18 mouse cellular contexts compared by ENCODE assay signal in the genomic region with DNA sequence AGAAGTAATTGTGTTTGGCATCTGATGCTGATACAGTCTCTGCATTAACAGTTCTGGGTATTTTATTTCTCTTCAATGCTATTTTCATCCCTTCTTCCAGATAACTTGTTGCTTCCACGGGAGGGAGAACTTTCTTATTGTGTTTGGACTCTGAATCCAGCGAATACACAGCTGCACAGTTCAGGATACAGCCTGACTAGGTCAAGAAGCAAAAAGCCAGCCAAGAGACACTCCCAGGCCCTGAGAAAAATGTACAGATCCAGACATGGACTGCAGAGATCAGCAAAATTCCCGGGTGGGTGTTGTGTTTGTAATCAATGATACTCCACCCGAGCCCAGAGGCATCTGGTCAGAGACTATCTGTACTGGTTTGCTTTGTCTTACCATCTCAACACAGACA. TPM values are rescaled to one million over a fixed set of nuclear protein-coding genes. Genes with fewer than 3 reads are reported as not detected.
DNase-seq lines count a peak whose midpoint lies in the region; ATAC-seq and TF ChIP-seq lines count a peak whose summit lies in the region.
"Had no signal": no experiment of that assay in that cellular context is flagged by ENCODE, and none has a peak within 500 bp of the region (broad histone marks: within the 10 kb centered on the region; RNA-seq: fewer than 3 reads in every experiment).

No protein-coding gene starts in this region.

- no peak for DNase-seq in heart, adult 8-10 months (ENCODE audit: low spot score)
- DNase-seq in kidney, postnatal 0 days (ENCODE audit: low spot score) = peak; percentile 72
- no peak for DNase-seq in kidney, adult 8-10 months
- DNase-seq in B cell, adult 2 months = no peak
- no peak for DNase-seq in gastrocnemius, postnatal 10 days
- DNase-seq: cerebellum, adult 8-10 months; forebrain, postnatal 0 days; lung, postnatal 14 days; retina, postnatal 1 day; right cerebral cortex, postnatal 4 days had no signal

- peak overlapping the region; percentile 19 for H3K4me3 ChIP-seq in heart, embryonic 11.5 days (ENCODE audit: low read depth, low read length)
- no peak overlapping the region for H3K4me3 ChIP-seq in kidney, postnatal 0 days (replicated peaks; ENCODE audit: low read depth, low read length)
- peak overlapping the region; percentile 11; the same call in 1 of the 2 replicates for H3K4me3 ChIP-seq in embryonic fibroblast, embryonic 13.5 days (ENCODE audit: insufficient read depth, low read length)
- H3K4me3 ChIP-seq in intestine, postnatal 0 days (ENCODE audit: low read depth, low read length) = no peak overlapping the region
- H3K4me3 ChIP-seq: embryonic facial prominence, embryonic 12.5 days; liver, embryonic 15.5 days had no signal

- H3K27ac ChIP-seq in heart, embryonic 11.5 days (ENCODE audit: low read depth, low read length) = peak overlapping the region; percentile 42
- H3K27ac ChIP-seq in kidney, postnatal 0 days = peak overlapping the region; percentile 9; the same call in 1 of the 2 replicates
- H3K27ac ChIP-seq in embryonic fibroblast, embryonic 13.5 days (ENCODE audit: insufficient read depth, low read length) = peak overlapping the region; percentile 46; the same call in 1 of the 2 replicates
- H3K27ac ChIP-seq in intestine, postnatal 0 days (ENCODE audit: low read depth, low read length) = peak overlapping the region; percentile 41; the same call in 1 of the 2 replicates
- H3K27ac ChIP-seq: embryonic facial prominence, embryonic 12.5 days; liver, embryonic 15.5 days had no signal

- no peaks in the 10 kb centered on the region for H3K9me3 ChIP-seq in heart, embryonic 11.5 days (replicated peaks; ENCODE audit: control insufficient read depth, low read length)
- H3K9me3 ChIP-seq in kidney, postnatal 0 days (replicated peaks; ENCODE audit: low read length) = no peaks in the 10 kb centered on the region
- no peaks in the 10 kb centered on the region for H3K9me3 ChIP-seq in intestine, postnatal 0 days (ENCODE audit: control insufficient read depth)
- H3K9me3 ChIP-seq: embryonic facial prominence, embryonic 12.5 days; liver, embryonic 15.5 days had no signal

- no peaks in the 10 kb centered on the region for H3K27me3 ChIP-seq in heart, embryonic 11.5 days (ENCODE audit: control insufficient read depth, insufficient read depth, low read length)
- H3K27me3 ChIP-seq in kidney, postnatal 0 days (ENCODE audit: insufficient read depth, low read length) = no peaks in the 10 kb centered on the region
- no peaks in the 10 kb centered on the region for H3K27me3 ChIP-seq in intestine, postnatal 0 days (replicated peaks; ENCODE audit: control insufficient read depth, insufficient read depth, low read length)
- H3K27me3 ChIP-seq: embryonic facial prominence, embryonic 12.5 days had no signal

- peaks cover 47% of the 10 kb centered on the region for H3K4me1 ChIP-seq in heart, embryonic 11.5 days (ENCODE audit: control insufficient read depth, insufficient read depth, low read length)
- H3K4me1 ChIP-seq in kidney, postnatal 0 days (replicated peaks; ENCODE audit: insufficient read depth, low read length) = peaks cover 13% of the 10 kb centered on the region; the same call in 1 of the 2 replicates
- peaks cover 9% of the 10 kb centered on the region for H3K4me1 ChIP-seq in embryonic fibroblast, embryonic 13.5 days (ENCODE audit: control insufficient read depth, insufficient read depth, low read length)
- H3K4me1 ChIP-seq in intestine, postnatal 0 days (replicated peaks; ENCODE audit: control insufficient read depth, insufficient read depth, low read length) = peaks cover 24% of the 10 kb centered on the region
- H3K4me1 ChIP-seq: liver, embryonic 15.5 days had no signal

- no peak for TF ChIP-seq CTCF in kidney, postnatal 0 days (IDR thresholded peaks at IDR 0.05; ENCODE audit: low read depth)
- TF ChIP-seq CTCF in embryonic fibroblast, embryonic 13.5 days (IDR thresholded peaks at IDR 0.05; ENCODE audit: borderline replicate concordance, insufficient read depth, low read length) = no peak
- TF ChIP-seq CTCF in intestine, postnatal 0 days (IDR thresholded peaks at IDR 0.05; ENCODE audit: low read depth) = no peak

- 27% methylated on average over 4 of the region's 4 CpGs for WGBS in heart, embryonic 11.5 days (ENCODE audit: insufficient replicate concordance)
- 36% methylated on average over 4 of the region's 4 CpGs for WGBS in kidney, postnatal 0 days
- WGBS in intestine, postnatal 0 days = 16% methylated on average over 4 of the region's 4 CpGs

- TF ChIP-seq POLR2A in embryonic fibroblast, embryonic 13.5 days (IDR thresholded peaks at IDR 0.05; ENCODE audit: low read depth, low read length) = no peak

- 0 out of 2 replicates have a peak overlapping the region, but pooled peaks have one; percentile 23 for H3K9ac ChIP-seq in heart, embryonic 11.5 days (ENCODE audit: low read depth, low read length)
- no peak overlapping the region for H3K9ac ChIP-seq in kidney, postnatal 0 days (ENCODE audit: low read depth, low read length)
- H3K9ac ChIP-seq in intestine, postnatal 0 days (ENCODE audit: low read depth, low read length) = no peak overlapping the region
- H3K9ac ChIP-seq: embryonic facial prominence, embryonic 12.5 days; forebrain, postnatal 0 days; liver, embryonic 15.5 days had no signal

- peaks cover 7% of the 10 kb centered on the region for H3K36me3 ChIP-seq in heart, embryonic 11.5 days (ENCODE audit: control insufficient read depth, insufficient read depth, low read length)
- no peaks in the 10 kb centered on the region for H3K36me3 ChIP-seq in kidney, postnatal 0 days (ENCODE audit: insufficient read depth, low read length)
- H3K36me3 ChIP-seq in intestine, postnatal 0 days (ENCODE audit: control insufficient read depth, insufficient read depth) = no peaks in the 10 kb centered on the region
- H3K36me3 ChIP-seq: embryonic facial prominence, embryonic 12.5 days; liver, embryonic 15.5 days had no signal

- ATAC-seq in heart, embryonic 11.5 days (replicated peaks; ENCODE audit: insufficient number of reproducible peaks, low FRiP score, low TSS enrichment) = no peak
- no peak for ATAC-seq in kidney, postnatal 0 days (replicated peaks; ENCODE audit: low FRiP score, low read depth)
- no peak for ATAC-seq in intestine, postnatal 0 days
- ATAC-seq: forebrain, postnatal 0 days; inflammation-experienced regulatory T-cells, adult 6 months; midbrain, embryonic 16.5 days had no signal

- peak overlapping the region; percentile 83 for H3K4me2 ChIP-seq in heart, embryonic 11.5 days
- H3K4me2 ChIP-seq in kidney, postnatal 0 days (ENCODE audit: low read length) = peak overlapping the region; percentile 30; the same call in 1 of the 2 replicates
- peak overlapping the region; percentile 37; the same call in 1 of the 2 replicates for H3K4me2 ChIP-seq in intestine, postnatal 0 days (replicated peaks; ENCODE audit: low read depth)
- H3K4me2 ChIP-seq: embryonic facial prominence, embryonic 12.5 days; liver, embryonic 15.5 days had no signal

RNA-seq across cellular contexts. Expression of a gene that starts 37.4 kb away (rescaled TPM):
- 181 and 186 TPM in 2 replicates for polyA plus RNA-seq in heart, embryonic 11.5 days (2014; fragmentation: Nextera tagmentation; extraction: Ambion mirVana)
- 1,000 to 10,000 TPM; 1,741 to 2,078 (median 1,948) TPM for total RNA-seq in heart, adult 8-10 months (2022)
- polyA plus RNA-seq in kidney, postnatal 0 days (2015; fragmentation: Nextera tagmentation; extraction: Ambion mirVana) = 135 and 145 TPM in 2 replicates
- 92.1 and 137 TPM in 2 replicates for polyA plus RNA-seq in embryonic fibroblast, embryonic 13.5 days (2011; ENCODE audit: insufficient read length, low read depth, missing spikeins)
- 55.3 and 57.8 TPM in 2 replicates for polyA plus RNA-seq in intestine, postnatal 0 days (2015; fragmentation: Nextera tagmentation; extraction: Ambion mirVana)
- total RNA-seq in gastrocnemius, postnatal 10 days (2021) = 10 to 100 TPM; 21.7 to 22.1 TPM
- total RNA-seq: megakaryocyte-erythroid progenitor cell, adult 5-6 weeks had no signal

Comparison
In these comparisons a context has a peak if more than half of its experiments do, and no peak if none do; other contexts are left out.
1. H3K4me2 ChIP-seq: peak in every context shown above with its lines; median percentile 83 in heart, embryonic 11.5 days; 37 in intestine, postnatal 0 days; 30 in kidney, postnatal 0 days.
2. H3K4me3 ChIP-seq: peak in heart, embryonic 11.5 days (single experiment) and embryonic fibroblast, embryonic 13.5 days (single experiment); none in kidney, postnatal 0 days (single experiment) and intestine, postnatal 0 days (single experiment).
3. Peak in every context shown above with its lines, with median percentiles within 50 percentile points of each other: H3K27ac ChIP-seq.